Mouse (Mus musculus): ENCODE results near the gene Gpr26. TPM values are rescaled to one million over a fixed set of nuclear protein-coding genes. Genes with fewer than 3 reads are reported as not detected.
A peak's percentile ranks its signal among the peaks of the same experiment; 100 is the strongest.

The Gpr26 gene
- polyA plus RNA-seq (2015; fragmentation: Nextera tagmentation; extraction: Ambion mirVana), result 0.01 TPM in 1 of 2 replicates, not detected in the other

GRCm38 (mm10) chr7:131966023-131966915 lies at the start of gene Gpr26:
Gene Gpr26 (plus strand): TSS chr7:131966460.
- no peaks in the 10 kb centered on the region for H3K9me3 ChIP-seq
- H3K27me3 ChIP-seq (replicated peaks), result peaks cover 42% of the 10 kb centered on the region
- ATAC-seq, result no peak
- 0 out of 2 replicates have a peak, but pooled peaks cover 2% of the 10 kb centered on the region for H3K4me1 ChIP-seq (replicated peaks)
- H3K27ac ChIP-seq, result no peak within 1 kb of the TSS
- 0 out of 2 replicates have a peak within 1 kb of the TSS, but pooled peaks have one; percentile 4 for H3K4me3 ChIP-seq (replicated peaks)
- H3K4me2 ChIP-seq (replicated peaks), result peak within 1 kb of the TSS; percentile 34
- 2% methylated on average over 32 of the region's 32 CpGs for WGBS
- no peak within 1 kb of the TSS for H3K9ac ChIP-seq
- no peaks in the 10 kb centered on the region for H3K36me3 ChIP-seq

- no peak for ATAC-seq
- Histone ChIP-seq H3K36me3 (no peaks in the 10 kb centered on the region), H3K4me1 (replicated peaks) (no peaks in the 10 kb centered on the region), H3K27ac (no peak overlapping the region), H3K27me3 (replicated peaks) (no peaks in the 10 kb centered on the region), H3K4me3 (replicated peaks) (no peak overlapping the region), H3K4me2 (replicated peaks) (no peak overlapping the region), H3K9ac (no peak overlapping the region), H3K9me3 (no peaks in the 10 kb centered on the region)
- WGBS, result 43% methylated on average over 7 of the region's 7 CpGs
Observed at GRCm38 (mm10) chr7:131917384-131917783, 48.9 kb upstream of the Gpr26 start.

GRCm38 (mm10) chr7:131927288-131928050 lies 38.8 kb upstream of the Gpr26 start:
- ATAC-seq, result no peak
- H3K27me3 ChIP-seq (replicated peaks), result no peaks in the 10 kb centered on the region
- no peak overlapping the region for H3K4me2 ChIP-seq (replicated peaks)
- WGBS, result 37% methylated on average over 9 of the region's 9 CpGs
- H3K9ac ChIP-seq, result no peak overlapping the region
- H3K27ac ChIP-seq, result no peak overlapping the region
- H3K36me3 ChIP-seq, result no peaks in the 10 kb centered on the region
- no peaks in the 10 kb centered on the region for H3K4me1 ChIP-seq (replicated peaks)
- no peak overlapping the region for H3K4me3 ChIP-seq (replicated peaks)
- H3K9me3 ChIP-seq, result no peaks in the 10 kb centered on the region

GRCm38 (mm10) chr7:131937611-131938010 lies 28.6 kb upstream of the Gpr26 start:
- Histone ChIP-seq H3K4me3 (replicated peaks) (no peak overlapping the region), H3K27ac (no peak overlapping the region), H3K36me3 (no peaks in the 10 kb centered on the region), H3K4me1 (replicated peaks) (no peaks in the 10 kb centered on the region), H3K27me3 (replicated peaks) (no peaks in the 10 kb centered on the region), H3K9ac (no peak overlapping the region), H3K9me3 (no peaks in the 10 kb centered on the region), H3K4me2 (replicated peaks) (no peak overlapping the region)
- no peak for ATAC-seq
- 74% methylated on average over 3 of the region's 3 CpGs for WGBS

- Histone ChIP-seq H3K9ac (no peak overlapping the region), H3K4me2 (replicated peaks) (no peak overlapping the region), H3K4me3 (replicated peaks) (no peak overlapping the region), H3K27ac (no peak overlapping the region), H3K36me3 (no peaks in the 10 kb centered on the region), H3K4me1 (replicated peaks) (no peaks in the 10 kb centered on the region), H3K27me3 (replicated peaks) (no peaks in the 10 kb centered on the region), H3K9me3 (no peaks in the 10 kb centered on the region)
- ATAC-seq, result no peak
- 83% methylated on average over 5 of the region's 5 CpGs for WGBS
Observed at GRCm38 (mm10) chr7:131951131-131951530, 15.1 kb upstream of the Gpr26 start.

GRCm38 (mm10) chr7:131953402-131953801 lies 12.9 kb upstream of the Gpr26 start:
- ATAC-seq, result no peak
- no peaks in the 10 kb centered on the region for H3K27me3 ChIP-seq (replicated peaks)
- no peaks in the 10 kb centered on the region for H3K36me3 ChIP-seq
- H3K27ac ChIP-seq, result no peak overlapping the region
- H3K9me3 ChIP-seq, result no peaks in the 10 kb centered on the region
- 71% methylated on average over 3 of the region's 3 CpGs for WGBS
- H3K4me2 ChIP-seq (replicated peaks), result no peak overlapping the region
- no peak overlapping the region for H3K9ac ChIP-seq
- no peak overlapping the region for H3K4me3 ChIP-seq (replicated peaks)
- no peaks in the 10 kb centered on the region for H3K4me1 ChIP-seq (replicated peaks)

- Histone ChIP-seq H3K4me1 (replicated peaks) (no peaks in the 10 kb centered on the region), H3K9me3 (no peaks in the 10 kb centered on the region), H3K27me3 (replicated peaks) (no peaks in the 10 kb centered on the region), H3K36me3 (no peaks in the 10 kb centered on the region), H3K9ac (no peak overlapping the region), H3K4me2 (replicated peaks) (no peak overlapping the region), H3K4me3 (replicated peaks) (no peak overlapping the region), H3K27ac (no peak overlapping the region)
- no peak for ATAC-seq
- WGBS, result 57% methylated on average over 1 of the region's 1 CpGs
Observed at GRCm38 (mm10) chr7:131958705-131959104, 7.6 kb upstream of the Gpr26 start.

- Histone ChIP-seq H3K27me3 (replicated peaks) (peaks cover 10% of the 10 kb centered on the region; the same call in 1 of the 2 replicates), H3K9me3 (no peaks in the 10 kb centered on the region), H3K9ac (no peak overlapping the region), H3K27ac (no peak overlapping the region), H3K36me3 (no peaks in the 10 kb centered on the region), H3K4me1 (replicated peaks) (no peaks in the 10 kb centered on the region), H3K4me2 (replicated peaks) (no peak overlapping the region), H3K4me3 (replicated peaks) (no peak overlapping the region)
- 23% methylated on average over 6 of the region's 6 CpGs for WGBS
- ATAC-seq, result no peak
Observed at GRCm38 (mm10) chr7:131960551-131960950, 5.7 kb upstream of the Gpr26 start.

GRCm38 (mm10) chr7:131966916-131967494 lies 745 bp downstream of the Gpr26 start:
- Histone ChIP-seq H3K4me1 (replicated peaks) (0 out of 2 replicates have a peak, but pooled peaks cover 2% of the 10 kb centered on the region), H3K9me3 (no peaks in the 10 kb centered on the region), H3K27ac (no peak overlapping the region), H3K27me3 (replicated peaks) (peaks cover 42% of the 10 kb centered on the region), H3K4me2 (replicated peaks) (peak overlapping the region; percentile 34), H3K36me3 (no peaks in the 10 kb centered on the region), H3K9ac (no peak overlapping the region), H3K4me3 (replicated peaks) (0 out of 2 replicates have a peak overlapping the region, but pooled peaks have one; percentile 4)
- WGBS, result 6% methylated on average over 57 of the region's 57 CpGs
- no peak for ATAC-seq

- peaks cover 35% of the 10 kb centered on the region for H3K27me3 ChIP-seq (replicated peaks)
- H3K9ac ChIP-seq, result no peak overlapping the region
- no peak overlapping the region for H3K27ac ChIP-seq
- H3K4me1 ChIP-seq (replicated peaks), result 0 out of 2 replicates have a peak, but pooled peaks cover 2% of the 10 kb centered on the region
- no peak for ATAC-seq
- no peak overlapping the region for H3K4me2 ChIP-seq (replicated peaks)
- 50% methylated on average over 3 of the region's 3 CpGs for WGBS
- no peaks in the 10 kb centered on the region for H3K36me3 ChIP-seq
- no peak overlapping the region for H3K4me3 ChIP-seq (replicated peaks)
- no peaks in the 10 kb centered on the region for H3K9me3 ChIP-seq
Observed at GRCm38 (mm10) chr7:131970255-131970654, 4.0 kb downstream of the Gpr26 start.

GRCm38 (mm10) chr7:131975867-131976266 lies 9.6 kb downstream of the Gpr26 start:
- H3K9me3 ChIP-seq, result no peaks in the 10 kb centered on the region
- no peaks in the 10 kb centered on the region; the same call in 1 of the 2 replicates for H3K27me3 ChIP-seq (replicated peaks)
- 71% methylated on average over 6 of the region's 6 CpGs for WGBS
- H3K36me3 ChIP-seq, result no peaks in the 10 kb centered on the region
- no peak overlapping the region for H3K4me2 ChIP-seq (replicated peaks)
- no peak overlapping the region for H3K4me3 ChIP-seq (replicated peaks)
- no peaks in the 10 kb centered on the region for H3K4me1 ChIP-seq (replicated peaks)
- H3K27ac ChIP-seq, result no peak overlapping the region
- no peak for ATAC-seq
- no peak overlapping the region for H3K9ac ChIP-seq

GRCm38 (mm10) chr7:131978609-131979008 lies 12.3 kb downstream of the Gpr26 start:
- Histone ChIP-seq H3K9me3 (no peaks in the 10 kb centered on the region), H3K4me3 (replicated peaks) (no peak overlapping the region), H3K4me1 (replicated peaks) (no peaks in the 10 kb centered on the region), H3K27ac (no peak overlapping the region), H3K27me3 (replicated peaks) (no peaks in the 10 kb centered on the region; the same call in 1 of the 2 replicates), H3K36me3 (no peaks in the 10 kb centered on the region), H3K9ac (no peak overlapping the region), H3K4me2 (replicated peaks) (no peak overlapping the region)
- WGBS, result 69% methylated on average over 11 of the region's 11 CpGs
- ATAC-seq, result no peak

Data from intestine, embryonic 15.5 days (tissue).